Mouse (Mus musculus) kidney, adult 2 months (tissue): Measurements from ENCODE around the gene Rhoa.

Source experiments
- CTCF ChIP-seq: fragments of 200-500 bp; conservative IDR thresholded peaks from 2 replicates; pipeline ENCODE4 v1.5.1; 2011; ENCODE audit warnings: low read depth, mild to moderate bottlenecking, control low read depth, low read length, moderate library complexity, mixed read lengths; ENCODE audit not compliant: insufficient read depth, insufficient read length
- POLR2A ChIP-seq: fragments of 200-500 bp; IDR thresholded peaks from one replicate; pipeline ENCODE4 v1.6.1; 2011; ENCODE audit warnings: low read depth, low read length, control low read depth

DNA sequence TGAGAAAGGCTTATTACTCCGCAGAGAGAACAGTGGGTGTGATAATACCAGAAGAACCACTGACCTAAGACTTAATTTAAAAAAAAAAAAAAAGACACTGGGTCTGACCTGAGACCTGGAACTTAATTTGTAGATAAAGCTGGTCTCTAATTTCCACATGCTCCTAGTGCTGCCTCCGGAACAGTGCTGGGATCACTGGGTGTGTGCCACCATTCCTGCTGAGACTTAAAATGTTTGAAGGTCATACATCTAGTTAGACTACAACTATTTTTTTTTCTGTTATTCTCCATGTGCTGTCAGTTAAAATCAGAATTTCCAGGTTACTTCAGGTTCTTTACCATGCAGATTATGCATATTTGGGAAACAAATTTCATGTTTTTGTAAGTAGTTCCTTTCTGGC, 2.2 kb downstream of the Rhoa start:
- TF ChIP-seq CTCF (no peak), POLR2A (no peak)
